Mouse (Mus musculus) megakaryocyte, embryonic 14.5 days (primary cell): ENCODE data around the gene Nt5dc2.

ENCODE experiments used
- FLI1 ChIP-seq: IDR thresholded peaks from 2 replicates; pipeline ENCODE4 v1.6.1; 2012; ENCODE audit warnings: low read length, inconsistent platforms, mixed read lengths
- GATA1 ChIP-seq: IDR thresholded peaks from 3 replicates; pipeline ENCODE4 v1.6.1; 2012; ENCODE audit warnings: mixed read lengths, low read length, inconsistent platforms, borderline replicate concordance

GRCm38 (mm10) chr14:31165991-31166630 lies 35.3 kb downstream of the Nt5dc2 start:
- TF ChIP-seq GATA1 (no peak), FLI1 (no peak)
